Mouse (Mus musculus) liver, embryonic 14.5 days (tissue): ENCODE measurements at regions not wholly inside any gene's neighbourhood (a gene's known extent, or its start where the extent isn't known, plus 50 kb on each side); places are given as distances from the start of the nearest gene placed in this dataset.

Experiments
- CTCF ChIP-seq: IDR thresholded peaks from 2 replicates; pipeline ENCODE4 v1.5.1; 2016; ENCODE audit warnings: antibody characterized with exemption, low read depth, control low read depth
- EP300 ChIP-seq: IDR thresholded peaks from 2 replicates; pipeline ENCODE4 v1.6.1; 2016; ENCODE audit warnings: antibody characterized with exemption, low read depth

- TF ChIP-seq CTCF: no peak
- no peak for TF ChIP-seq EP300
These were observed 745.1 kb upstream of the Lrrc6 start for GRCm38 (mm10) chr15:67245658-67246268.
